Mouse (Mus musculus) adrenal gland, postnatal 36 days (tissue): ENCODE data around the gene Fam53a. TPM values are rescaled to one million over a fixed set of nuclear protein-coding genes. Genes with fewer than 3 reads are reported as not detected.
A peak's percentile ranks its signal among the peaks of the same experiment; 100 is the strongest.

Experiments
- DNase-seq, 2 experiments: peaks; one replicate each; pipeline ENCODE4 v3.0.0; 2021; ENCODE audit warnings: mixed read lengths in 1 of 2
- long read RNA-seq, 2 experiments: library from polyadenylated mRNA; stranded (forward); transcript quantifications; one replicate each; pipeline ENCODE4 v2.0.0; 2021; ENCODE audit warnings: borderline sequencing depth in 2 of 2
- total RNA-seq, 2 experiments: library from RNA; stranded (reverse); gene quantifications; 2 replicates each; pipeline ENCODE4 v1.2.3; 2021

Gene Fam53a
- total RNA-seq = 10 to 100 TPM; 27.5 to 28.3 TPM
- long read RNA-seq, experiment 1, transcript Fam53a-202 (6 exons, 2,009 nt) = major isoform, 33 of 70 reads
- long read RNA-seq, experiment 1, partial matches to known transcripts = 8 of 70 reads
- long read RNA-seq, experiment 1, other reads (novel, unspliced or antisense) = 25 of 70 reads
- long read RNA-seq, experiment 2, transcript Fam53a-202 (6 exons, 2,009 nt) = major isoform, 10 of 22 reads
- long read RNA-seq, experiment 2, partial matches to known transcripts = 0 of 22 reads
- long read RNA-seq, experiment 2, other reads (novel, unspliced or antisense) = 7 of 22 reads

DNA sequence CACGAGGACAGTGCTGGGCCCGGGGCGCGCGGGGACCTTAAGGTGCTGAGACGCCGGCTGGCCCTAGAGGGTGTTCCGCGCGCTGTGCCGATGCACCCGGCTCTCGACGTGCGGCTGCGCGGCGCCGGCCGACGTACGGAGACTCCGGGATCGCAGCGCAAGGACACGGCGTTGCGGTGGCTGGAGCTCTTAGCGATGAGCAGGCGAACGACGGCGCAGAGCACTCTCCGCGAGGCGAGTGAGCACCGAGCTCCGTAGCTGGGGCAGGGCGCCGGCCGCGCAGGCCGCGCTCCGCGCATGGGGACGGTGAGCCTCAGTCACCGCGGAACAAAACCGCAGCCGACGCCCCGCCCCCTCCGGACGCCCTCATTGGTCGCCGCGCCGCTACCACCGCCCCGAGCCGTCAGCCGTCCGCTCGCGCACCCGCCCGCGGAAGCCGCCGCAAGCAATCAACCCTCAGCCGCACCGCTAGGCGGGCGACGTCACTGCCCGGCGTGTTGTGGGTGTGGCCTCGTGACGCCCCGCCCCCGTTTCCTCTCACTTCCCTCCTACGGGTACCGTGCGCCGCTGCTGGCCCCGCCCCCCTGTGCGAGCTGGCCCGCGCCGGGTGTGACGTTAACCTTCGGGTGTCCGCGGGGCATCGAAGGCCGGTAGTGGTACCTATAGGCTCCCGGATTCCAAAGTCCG lies at the start of gene Fam53a, which contains the start of gene Gm9903:
Fam53a (minus strand) TSS at position 335 of the 687 bp plus-strand sequence.
Gm9903 (plus strand) TSS at position 625 of the 687 bp plus-strand sequence.
- DNase-seq = peak; percentile 100

- no peak for DNase-seq
Observed at GRCm38 (mm10) chr5:33678244-33678643, 48.8 kb upstream of the Fam53a start.

DNA sequence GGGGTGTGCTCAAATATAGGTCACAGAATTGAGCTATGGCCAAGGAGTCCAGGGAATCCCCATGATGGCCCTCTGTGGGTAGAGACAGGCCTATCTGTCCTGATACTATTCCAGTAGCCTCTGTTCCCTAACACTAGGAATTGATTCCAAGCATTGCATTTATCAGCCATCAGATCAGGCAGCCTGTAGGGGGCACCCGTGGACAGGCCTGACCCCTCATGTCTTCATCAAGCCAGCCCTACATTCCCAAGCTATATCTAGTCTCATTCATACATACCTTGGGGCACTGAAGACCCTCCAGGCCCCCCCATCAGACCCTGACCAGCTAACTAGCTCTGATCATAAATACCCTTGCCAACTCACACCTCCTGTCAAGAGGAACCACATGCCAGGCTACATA lies 46.5 kb upstream of the Fam53a start:
- peak; percentile 56 to 74 for DNase-seq

DNA sequence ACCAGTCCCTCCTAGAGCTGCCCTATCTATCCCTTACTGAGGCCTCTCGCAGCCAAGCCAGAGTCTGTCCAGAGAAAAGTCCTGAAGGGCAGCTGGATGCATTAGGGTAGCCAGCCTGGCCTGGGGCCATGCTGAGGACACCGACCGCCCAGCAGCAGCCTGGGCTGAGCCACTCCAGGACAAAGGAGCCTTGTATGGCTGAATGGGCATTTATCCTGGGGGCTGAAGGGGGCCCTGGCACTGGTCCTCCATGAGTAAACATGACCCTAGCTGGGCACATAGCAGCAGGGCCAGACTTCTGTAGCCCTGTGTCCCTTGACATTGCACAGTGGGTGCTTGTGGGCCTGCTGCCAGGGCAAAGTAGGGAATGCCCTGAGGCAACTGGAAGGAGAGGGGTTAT lies 45.0 kb upstream of the Fam53a start:
- no peak for DNase-seq

GRCm38 (mm10) chr5:33671659-33672058 lies 42.2 kb upstream of the Fam53a start:
- DNase-seq = no peak

GRCm38 (mm10) chr5:33668223-33668622 lies 38.8 kb upstream of the Fam53a start:
- DNase-seq = peak; percentile 30 to 51

DNA sequence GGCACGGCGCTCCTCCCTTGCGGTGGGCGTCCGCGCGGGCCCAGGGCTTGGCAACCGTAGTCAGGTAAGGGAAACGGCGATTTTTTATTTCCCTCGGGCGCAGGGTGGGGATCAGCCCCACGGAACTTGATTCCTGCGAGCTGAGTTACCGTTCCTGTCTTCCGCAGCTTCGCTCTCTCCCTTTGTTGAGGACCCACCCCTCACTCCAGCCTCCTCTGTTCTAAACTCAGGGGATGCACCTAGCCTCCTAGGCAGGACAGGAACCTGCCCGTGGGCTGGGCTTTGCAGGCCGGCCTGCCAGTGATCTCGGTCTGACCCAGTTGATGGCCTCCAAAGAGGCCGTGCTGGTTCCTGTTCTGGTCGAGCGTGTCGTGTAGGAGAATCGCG lies 29.2 kb upstream of the Fam53a start:
- no peak for DNase-seq

DNA sequence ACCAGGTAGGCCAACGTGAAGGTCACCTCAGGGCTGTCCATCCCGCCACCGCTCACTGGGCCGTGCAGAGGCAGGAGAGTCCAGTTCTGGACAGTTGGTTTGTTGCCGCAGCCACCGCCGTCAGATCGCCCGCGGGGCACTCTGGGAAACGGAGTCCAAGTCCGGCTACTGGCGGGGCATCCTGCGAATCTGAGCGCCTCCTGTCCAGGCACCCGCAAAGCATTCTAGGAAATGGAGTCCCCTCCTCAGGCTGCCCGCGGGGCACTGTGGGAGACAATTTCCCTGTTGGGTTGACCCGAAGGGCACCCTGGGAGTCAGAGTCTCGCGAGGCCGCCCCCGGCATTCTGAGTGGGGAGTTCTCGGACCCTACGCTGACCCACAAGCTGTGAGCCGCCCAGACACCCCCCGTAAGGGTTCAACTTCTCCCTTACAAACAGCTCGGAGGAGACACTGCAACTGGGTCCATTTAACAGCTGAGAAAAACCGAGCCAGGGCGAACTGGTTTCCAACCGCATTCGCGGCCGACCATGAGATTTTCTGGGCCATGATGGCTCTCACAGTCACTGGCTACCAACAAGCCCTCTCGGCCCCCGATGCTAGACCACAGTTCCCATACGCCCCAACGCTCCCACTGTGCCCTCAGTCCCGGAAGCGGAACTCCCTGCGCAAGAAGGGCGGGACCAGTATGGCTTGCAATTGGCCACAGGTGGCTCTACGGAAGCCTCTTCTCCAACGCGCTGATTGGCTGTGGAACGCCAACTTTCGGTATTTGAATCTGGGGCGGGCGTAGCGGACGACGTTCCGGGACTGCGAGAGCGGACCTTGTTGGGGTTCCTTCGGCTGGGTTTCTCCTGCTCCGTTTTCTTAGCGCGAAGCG lies 28.6 kb upstream of the Fam53a start, which contains the start of the genes Tacc3 and Tmem129:
Tacc3 (plus strand) TSS at position 342 of the 877 bp plus-strand sequence.
Tmem129 (minus strand) TSS at position 630 of the 877 bp plus-strand sequence.
- peak; percentile 98 for DNase-seq

DNA sequence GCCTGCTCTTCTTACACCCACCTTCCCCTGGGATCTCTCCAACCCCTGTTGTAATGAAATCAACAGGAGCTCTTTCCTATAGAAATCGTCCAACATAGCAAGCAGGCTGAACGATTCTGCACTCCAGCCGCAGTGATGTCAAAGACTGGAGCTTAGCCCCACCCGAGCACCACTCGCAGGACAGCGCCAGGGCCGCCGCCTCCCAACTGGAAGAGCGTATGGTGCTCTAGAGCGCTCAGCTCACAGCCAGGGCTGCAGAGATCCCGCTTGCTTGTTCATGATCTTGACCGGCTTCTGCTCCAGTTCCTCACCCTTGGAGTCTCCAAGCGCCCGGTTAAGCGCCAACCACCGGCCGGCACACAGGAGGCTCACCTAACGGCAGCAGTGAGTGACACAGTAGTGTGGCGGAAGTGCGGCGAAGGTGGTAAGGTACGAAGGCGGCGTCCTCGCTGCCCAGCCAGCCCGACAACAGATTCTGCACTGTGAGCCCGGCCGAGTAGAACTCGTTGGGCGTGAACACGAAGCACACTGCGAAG lies 27.9 kb upstream of the Fam53a start:
- no peak for DNase-seq

DNA sequence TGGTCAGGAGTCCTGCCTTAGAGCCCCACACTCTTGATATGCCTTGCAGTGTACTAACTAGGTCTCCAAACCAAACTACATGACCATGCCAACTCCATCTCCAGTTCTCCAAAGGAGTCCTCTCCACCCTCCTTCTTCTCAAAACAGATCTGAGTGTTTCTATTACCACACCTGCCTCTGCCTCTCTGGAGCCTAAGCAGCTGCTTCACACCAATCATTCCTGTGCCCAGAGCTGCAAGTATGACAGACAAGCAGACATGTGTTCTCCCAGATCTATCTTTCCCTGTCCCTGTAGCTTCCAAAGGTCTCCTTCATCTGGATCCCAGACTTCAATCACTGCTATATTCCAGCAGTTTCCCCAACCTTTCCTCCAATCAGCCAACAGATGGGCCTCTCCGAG lies 27.3 kb upstream of the Fam53a start:
- no peak for DNase-seq

- no peak for DNase-seq
Observed at GRCm38 (mm10) chr5:33655251-33655840, 25.9 kb upstream of the Fam53a start.

- no peak for DNase-seq
Observed at GRCm38 (mm10) chr5:33654424-33654823, 25.0 kb upstream of the Fam53a start.

DNA sequence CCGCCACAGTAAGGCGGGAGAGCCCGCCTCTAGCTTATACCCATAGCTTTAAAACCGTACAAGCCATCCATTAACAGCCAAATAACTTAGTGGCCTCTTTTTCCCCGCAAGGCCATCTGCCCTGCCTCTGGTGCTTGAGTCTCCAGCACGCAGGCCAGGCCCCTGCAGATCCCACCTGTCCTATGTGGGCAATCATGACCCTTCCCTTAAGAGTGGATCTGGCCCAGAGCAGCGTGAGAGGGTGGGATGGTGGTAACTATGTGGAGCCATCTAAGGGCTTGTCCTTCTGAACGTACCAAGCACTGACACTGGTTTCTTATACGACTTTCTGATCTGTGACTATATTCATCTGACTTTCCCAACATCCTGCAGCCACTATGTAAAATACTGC lies 23.3 kb upstream of the Fam53a start:
- no peak for DNase-seq

DNA sequence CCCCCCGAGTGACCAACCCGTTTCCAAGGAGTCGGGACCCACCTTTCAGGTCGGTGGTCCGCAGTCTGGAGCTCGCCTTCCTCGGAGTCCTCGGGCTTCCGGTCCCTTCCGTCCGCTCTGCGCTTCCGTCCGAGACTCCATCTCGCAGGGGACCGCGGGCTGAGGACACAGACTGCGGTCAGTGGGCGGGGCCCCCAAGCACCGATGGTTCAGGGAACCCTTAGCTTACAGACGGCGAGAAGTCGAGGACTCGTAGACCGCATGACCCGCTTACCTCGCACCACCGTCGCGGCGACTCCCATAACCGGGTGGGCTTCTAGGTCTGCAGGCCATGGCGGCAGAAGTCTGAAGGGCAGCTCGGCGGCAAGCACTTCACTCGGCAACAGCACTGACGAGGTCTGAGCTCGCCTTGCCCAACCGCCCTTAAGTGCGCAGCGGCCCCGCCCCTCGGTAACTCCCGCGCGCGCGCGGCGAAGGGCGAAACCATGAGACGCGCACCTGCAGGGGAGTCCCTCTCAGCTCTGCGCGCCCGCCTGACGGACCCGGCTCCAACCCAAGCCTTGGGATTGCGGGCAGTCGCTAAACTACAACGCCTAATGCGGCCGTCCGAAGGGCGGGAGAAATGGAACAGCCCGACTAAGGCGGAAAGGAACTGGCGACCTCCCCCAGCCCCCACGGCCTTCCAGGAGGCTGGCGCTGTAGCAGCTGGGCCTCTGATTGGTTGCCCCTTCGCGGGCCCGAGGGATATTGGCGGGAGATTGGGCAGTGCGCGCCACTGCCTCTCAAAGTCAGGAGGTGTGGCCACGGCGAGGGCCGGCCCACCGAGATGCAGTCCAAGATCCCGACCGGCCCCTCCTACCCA lies 22.7 kb upstream of the Fam53a start, which contains the start of gene Slbp:
Slbp (minus strand) TSS at position 654 of the 862 bp plus-strand sequence.
- peak; percentile 97 to 98 for DNase-seq

DNA sequence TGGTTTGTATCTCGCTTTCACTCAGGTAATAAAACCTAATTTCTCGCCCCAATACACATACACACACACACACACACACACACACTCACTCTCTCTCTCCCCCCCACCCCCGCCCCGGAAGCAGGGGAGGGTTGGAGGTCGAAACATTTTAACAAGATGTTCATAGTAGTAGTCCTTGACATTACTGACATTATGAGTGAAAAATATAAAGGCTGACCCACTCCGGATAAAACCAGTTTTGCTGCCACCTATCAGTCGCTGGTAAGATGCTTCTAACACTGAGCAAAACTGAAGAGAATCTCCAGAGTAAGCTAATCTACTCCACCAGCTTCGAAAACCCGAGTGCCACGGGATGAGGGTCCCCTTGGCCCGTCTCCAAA lies 22.1 kb upstream of the Fam53a start:
- peak; percentile 22 to 30 for DNase-seq

DNA sequence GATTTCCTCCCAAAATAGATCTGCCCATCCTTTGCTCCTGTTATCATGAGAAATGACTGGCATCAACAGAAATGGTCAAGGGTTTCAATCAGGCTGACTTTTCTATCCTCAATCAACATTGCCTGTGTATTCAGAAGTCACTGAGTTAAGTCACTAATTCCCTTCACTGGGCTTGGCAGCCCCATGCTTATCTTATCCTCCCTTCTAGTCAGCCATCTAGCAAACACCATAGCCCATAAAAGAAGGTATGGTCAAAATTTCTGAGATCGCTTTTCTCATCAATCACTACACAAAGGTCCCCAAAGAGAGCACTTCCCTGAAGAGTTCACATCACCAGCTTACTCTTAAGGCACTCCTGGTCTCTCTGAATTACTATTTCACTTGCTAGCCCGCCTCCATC lies 21.6 kb upstream of the Fam53a start:
- no peak for DNase-seq

DNA sequence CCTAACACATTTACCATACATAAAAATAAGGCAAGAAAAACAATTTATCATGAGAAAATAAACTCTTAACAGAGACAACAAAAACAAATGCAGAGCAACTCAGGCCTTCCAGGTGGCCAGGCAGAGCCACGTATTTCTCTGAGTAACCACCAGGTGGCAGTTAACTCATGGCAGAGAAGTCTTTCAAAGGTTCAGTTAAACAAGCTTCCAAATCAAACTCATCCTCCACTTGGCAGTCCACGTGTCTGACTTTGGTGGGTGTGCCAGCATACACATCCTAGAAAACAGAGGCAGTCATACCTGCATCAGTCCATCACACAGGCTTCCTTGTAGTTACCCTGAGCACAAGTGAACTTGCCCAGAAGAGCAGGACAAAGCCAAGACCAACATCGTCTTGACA lies 11.2 kb upstream of the Fam53a start:
- peak; percentile 19 to 47 for DNase-seq

- DNase-seq = no peak
Observed at GRCm38 (mm10) chr5:33638826-33639225, 9.4 kb upstream of the Fam53a start.

DNA sequence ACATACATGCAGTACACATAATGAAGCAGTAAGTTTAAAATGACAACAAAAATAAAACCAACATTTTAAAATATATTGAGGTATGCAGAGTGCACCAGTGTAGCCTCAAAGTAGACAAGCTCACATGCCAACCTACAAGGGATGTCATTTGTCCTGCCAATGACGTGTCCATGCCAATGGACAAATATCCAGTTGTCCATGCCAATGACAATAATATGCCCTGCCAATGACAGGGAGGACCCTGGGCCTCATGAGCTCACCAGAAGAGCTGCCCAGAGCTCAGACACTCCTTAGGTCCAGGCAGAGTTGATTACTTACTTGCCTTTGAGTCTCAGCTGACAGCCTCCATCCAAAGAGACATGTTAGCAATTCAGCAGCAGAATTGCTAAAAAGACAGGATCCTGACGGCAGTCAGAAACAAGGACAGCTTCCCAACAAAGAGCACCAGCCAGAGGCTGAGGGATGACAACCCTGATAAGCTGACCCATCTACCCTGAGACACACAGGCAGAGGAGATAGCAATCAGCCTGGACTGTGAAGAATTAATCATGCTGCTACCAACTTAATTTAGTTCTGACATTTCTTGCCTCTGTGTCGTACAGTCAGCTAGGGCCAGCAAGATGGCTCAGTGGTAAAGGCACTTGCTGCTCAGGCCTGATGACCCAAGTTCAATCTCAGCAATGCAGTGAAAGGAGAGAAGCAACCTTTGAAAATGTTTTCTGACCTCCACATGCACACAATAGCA lies 8.3 kb upstream of the Fam53a start:
- DNase-seq = no peak

GRCm38 (mm10) chr5:33635361-33635760 lies 5.9 kb upstream of the Fam53a start:
- no peak for DNase-seq
